Mouse (Mus musculus): ENCODE results near the gene Camkv.

Camkv gene

GRCm38 (mm10) chr9:107923956-107924355 is 11.5 kb upstream of the Camkv start:
- DNase-seq = no peak

- no peak for DNase-seq
Observed at GRCm38 (mm10) chr9:107925251-107925650, 10.2 kb upstream of the Camkv start.

GRCm38 (mm10) chr9:107926920-107927420 is 8.5 kb upstream of the Camkv start:
- DNase-seq = no peak

- no peak for DNase-seq
Observed at GRCm38 (mm10) chr9:107927749-107928148, 7.7 kb upstream of the Camkv start.

- DNase-seq = no peak
Observed at GRCm38 (mm10) chr9:107928169-107928568, 7.3 kb upstream of the Camkv start, which contains the start of gene Actl11. TSS of gene Actl11 (plus strand) at chr9:107928469.

- no peak for DNase-seq
Observed at GRCm38 (mm10) chr9:107932221-107932620, 3.3 kb upstream of the Camkv start.

GRCm38 (mm10) chr9:107934146-107934545 is 1.3 kb upstream of the Camkv start:
- DNase-seq = peak; percentile 65

- peak; percentile 72 for DNase-seq
Observed at GRCm38 (mm10) chr9:107935790-107936214, 328 bp downstream of the Camkv start.

- DNase-seq = peak; percentile 65
Observed at GRCm38 (mm10) chr9:107936215-107936822, 845 bp downstream of the Camkv start.

GRCm38 (mm10) chr9:107936831-107937230 is 1.4 kb downstream of the Camkv start:
- no peak for DNase-seq

GRCm38 (mm10) chr9:107947241-107948194 is 12.0 kb downstream of the Camkv start:
- DNase-seq = peak; percentile 47

- DNase-seq = no peak
Observed at GRCm38 (mm10) chr9:107949184-107949921, 13.9 kb downstream of the Camkv start.

- DNase-seq = no peak
Observed at GRCm38 (mm10) chr9:107949922-107950235, 14.4 kb downstream of the Camkv start, which contains the start of gene Traip. TSS of gene Traip (plus strand) at chr9:107950136.

GRCm38 (mm10) chr9:107950460-107951355 is 15.2 kb downstream of the Camkv start:
- DNase-seq = peak; percentile 93

- DNase-seq = no peak
Observed at GRCm38 (mm10) chr9:107955613-107956289, 20.3 kb downstream of the Camkv start.

GRCm38 (mm10) chr9:107957141-107957540 is 21.7 kb downstream of the Camkv start:
- no peak for DNase-seq

- DNase-seq = no peak
Observed at GRCm38 (mm10) chr9:107959896-107960295, 24.4 kb downstream of the Camkv start.

- DNase-seq = no peak
Observed at GRCm38 (mm10) chr9:107960928-107961327, 25.5 kb downstream of the Camkv start.

- DNase-seq = peak; percentile 94
Observed at GRCm38 (mm10) chr9:107961351-107961762, 25.9 kb downstream of the Camkv start.

GRCm38 (mm10) chr9:107961881-107962280 is 26.4 kb downstream of the Camkv start:
- peak; percentile 84 for DNase-seq

GRCm38 (mm10) chr9:107962916-107963315 is 27.4 kb downstream of the Camkv start:
- no peak for DNase-seq

All from right cerebral cortex, adult 18-20 months (tissue).